Mouse (Mus musculus) MEL (cell line): ENCODE measurements around the gene Osbpl8. TPM values are rescaled to one million over a fixed set of nuclear protein-coding genes. Genes with fewer than 3 reads are reported as not detected.

Experiments used
- DNase-seq: peaks from one replicate; pipeline ENCODE4 v3.0.0; 2011; ENCODE audit warnings: low read depth, low spot score
- H3K27ac ChIP-seq: 2 replicates; pipeline ENCODE4 v1.5.1; 2012; ENCODE audit warnings: low read depth, mild to moderate bottlenecking, control low read depth, low read length, moderate library complexity; ENCODE audit not compliant: control insufficient read depth
- H3K27me3 ChIP-seq, 2 experiments: fragments of 150-350 bp in 1 of 2; sonication (generic) in 1 of 2; 2 replicates each; pipeline ENCODE4 v1.6.1; 2012; ENCODE audit warnings: low read length in 2 of 2, mild to moderate bottlenecking in 2 of 2, improper control_type of control experiment in 1 of 2, moderate library complexity in 1 of 2; ENCODE audit not compliant: insufficient read depth in 2 of 2, control insufficient read depth in 1 of 2
- H3K36me3 ChIP-seq, 2 experiments: 2 replicates each; pipeline ENCODE4 v1.6.1; 2012 to 2014; ENCODE audit warnings: low read length in 2 of 2, improper control_type of control experiment in 1 of 2, inconsistent platforms in 1 of 2, mild to moderate bottlenecking in 1 of 2; ENCODE audit not compliant: insufficient read depth in 2 of 2, control insufficient read depth in 1 of 2
- H3K4me1 ChIP-seq, 2 experiments: fragments of 150-350 bp in 1 of 2; sonication (generic) in 1 of 2; 2 replicates each; pipeline ENCODE4 v1.6.1; 2012; ENCODE audit warnings: low read length in 2 of 2, improper control_type of control experiment in 1 of 2, mild to moderate bottlenecking in 1 of 2; ENCODE audit not compliant: insufficient read depth in 2 of 2, control insufficient read depth in 1 of 2
- H3K4me3 ChIP-seq, 2 experiments: fragments of 150-350 bp in 1 of 2; sonication (generic) in 1 of 2; 2 replicates each; pipeline ENCODE4 v1.5.1; 2012; ENCODE audit warnings: low read depth in 2 of 2, low read length in 2 of 2, mild to moderate bottlenecking in 2 of 2, moderate library complexity in 2 of 2, control low read depth in 1 of 2, improper control_type of control experiment in 1 of 2; ENCODE audit not compliant: control insufficient read depth in 1 of 2, insufficient read depth in 1 of 2
- H3K79me2 ChIP-seq: 2 replicates; pipeline ENCODE4 v1.6.1; 2012; ENCODE audit warnings: mild to moderate bottlenecking, low read length, moderate library complexity; ENCODE audit not compliant: control insufficient read depth, poor library complexity, insufficient read depth
- H3K9ac ChIP-seq: 2 replicates; pipeline ENCODE4 v1.6.1; 2012; ENCODE audit warnings: low read depth, mild to moderate bottlenecking, control low read depth, low read length, moderate library complexity; ENCODE audit not compliant: control insufficient read depth, poor library complexity, severe bottlenecking
- H3K9me3 ChIP-seq: fragments of 150-350 bp; sonication (generic); replicated peaks from 2 replicates; pipeline ENCODE4 v1.6.1; 2012; ENCODE audit warnings: mild to moderate bottlenecking, low read length, improper control_type of control experiment, moderate library complexity; ENCODE audit not compliant: insufficient read depth
- BHLHE40 ChIP-seq: IDR thresholded peaks from 2 replicates; pipeline ENCODE4 v1.6.1; 2012; ENCODE audit warnings: low read depth, mild to moderate bottlenecking, inconsistent platforms, low read length, improper control_type of control experiment, borderline replicate concordance
- CHD1 ChIP-seq: IDR thresholded peaks from 2 replicates; pipeline ENCODE4 v1.6.1; 2012; ENCODE audit warnings: low read depth, mild to moderate bottlenecking, inconsistent platforms, low read length, improper control_type of control experiment
- CHD2 ChIP-seq: IDR thresholded peaks from 2 replicates; pipeline ENCODE4 v1.6.1; 2011; ENCODE audit warnings: low read length, improper control_type of control experiment
- CTCF ChIP-seq, 3 experiments: IDR thresholded peaks in 2 of 3; conservative IDR thresholded peaks in 1 of 3; 2 replicates each; pipeline ENCODE4 v1.5.1; 2011 to 2012; ENCODE audit warnings: low read length in 3 of 3, low read depth in 2 of 3, mild to moderate bottlenecking in 2 of 3, improper control_type of control experiment in 1 of 3, inconsistent platforms in 1 of 3, mixed read lengths in 1 of 3, moderate library complexity in 1 of 3; ENCODE audit not compliant: control insufficient read depth in 1 of 3, insufficient read depth in 1 of 3, poor library complexity in 1 of 3, severe bottlenecking in 1 of 3
- E2F4 ChIP-seq: IDR thresholded peaks from 2 replicates; pipeline ENCODE4 v1.6.1; 2011; ENCODE audit warnings: low read depth, low read length, improper control_type of control experiment, borderline replicate concordance
- ELF1 ChIP-seq: IDR thresholded peaks from 2 replicates; pipeline ENCODE4 v1.6.1; 2014; ENCODE audit warnings: low read depth, mild to moderate bottlenecking, inconsistent platforms, low read length, improper control_type of control experiment, moderate library complexity
- EP300 ChIP-seq, 2 experiments: IDR thresholded peaks; 2 replicates each; pipeline ENCODE4 v1.6.1; 2011; ENCODE audit warnings: improper control_type of control experiment in 2 of 2, low read length in 2 of 2, low read depth in 1 of 2, mild to moderate bottlenecking in 1 of 2
- ETS1 ChIP-seq: IDR thresholded peaks from 2 replicates; pipeline ENCODE4 v1.6.1; 2012; ENCODE audit warnings: low read depth, mild to moderate bottlenecking, inconsistent platforms, low read length, improper control_type of control experiment, moderate library complexity
- GABPA ChIP-seq: IDR thresholded peaks from 2 replicates; pipeline ENCODE4 v1.6.1; 2012; ENCODE audit warnings: low read depth, mild to moderate bottlenecking, inconsistent platforms, low read length, improper control_type of control experiment, moderate library complexity
- GATA1 ChIP-seq: IDR thresholded peaks from 2 replicates; pipeline ENCODE4 v1.6.1; 2011; ENCODE audit warnings: low read depth, low read length, improper control_type of control experiment
- HCFC1 ChIP-seq: IDR thresholded peaks from 2 replicates; pipeline ENCODE4 v1.6.1; 2012; ENCODE audit warnings: low read depth, mild to moderate bottlenecking, inconsistent platforms, low read length, improper control_type of control experiment, moderate library complexity
- JUND ChIP-seq: IDR thresholded peaks from 2 replicates; pipeline ENCODE4 v1.6.1; 2011; ENCODE audit warnings: low read depth, mild to moderate bottlenecking, improper control_type of control experiment, low read length
- KAT2A ChIP-seq: conservative IDR thresholded peaks from 2 replicates; pipeline ENCODE4 v1.6.1; 2012; ENCODE audit warnings: low read depth, low read length, improper control_type of control experiment, inconsistent platforms
- MAFK ChIP-seq: IDR thresholded peaks from 2 replicates; pipeline ENCODE4 v1.6.1; 2011; ENCODE audit warnings: low read depth, mild to moderate bottlenecking, low read length, improper control_type of control experiment, borderline replicate concordance
- MAZ ChIP-seq: IDR thresholded peaks from 2 replicates; pipeline ENCODE4 v1.6.1; 2012; ENCODE audit warnings: low read depth, mild to moderate bottlenecking, inconsistent platforms, low read length, improper control_type of control experiment
- MEF2A ChIP-seq: IDR thresholded peaks from 2 replicates; pipeline ENCODE4 v1.6.1; 2014; ENCODE audit warnings: low read depth, mild to moderate bottlenecking, inconsistent platforms, low read length, improper control_type of control experiment; ENCODE audit not compliant: poor library complexity, insufficient replicate concordance, severe bottlenecking; ENCODE audit errors: extremely low read depth
- MYB ChIP-seq: IDR thresholded peaks from 2 replicates; pipeline ENCODE4 v1.6.1; 2011; ENCODE audit warnings: mild to moderate bottlenecking, low read depth, low read length, improper control_type of control experiment
- MYC ChIP-seq: IDR thresholded peaks from 2 replicates; pipeline ENCODE4 v1.6.1; 2011; ENCODE audit warnings: low read depth, mild to moderate bottlenecking, low read length, improper control_type of control experiment, moderate library complexity
- NELFE ChIP-seq: IDR thresholded peaks from 2 replicates; pipeline ENCODE4 v1.6.1; 2011; ENCODE audit warnings: low read depth, low read length, improper control_type of control experiment
- NRF1 ChIP-seq: IDR thresholded peaks from 2 replicates; pipeline ENCODE4 v1.6.1; 2014; ENCODE audit warnings: low read depth, mild to moderate bottlenecking, inconsistent platforms, low read length, improper control_type of control experiment, moderate library complexity; ENCODE audit not compliant: poor library complexity, insufficient read depth, severe bottlenecking
- POLR2AphosphoS2 ChIP-seq: IDR thresholded peaks from 2 replicates; pipeline ENCODE4 v1.6.1; 2011; ENCODE audit warnings: low read length, improper control_type of control experiment
- POLR2AphosphoS5 ChIP-seq: IDR thresholded peaks from 2 replicates; pipeline ENCODE4 v1.6.1; 2012; ENCODE audit warnings: low read depth, borderline replicate concordance, mild to moderate bottlenecking, inconsistent platforms, low read length, moderate library complexity, mixed read lengths
- RAD21 ChIP-seq: IDR thresholded peaks from 2 replicates; pipeline ENCODE4 v1.6.1; 2011; ENCODE audit warnings: mild to moderate bottlenecking, low read depth, low read length, improper control_type of control experiment
- RCOR1 ChIP-seq: IDR thresholded peaks from 2 replicates; pipeline ENCODE4 v1.6.1; 2012; ENCODE audit warnings: low read depth, mild to moderate bottlenecking, inconsistent platforms, low read length, improper control_type of control experiment
- SIN3A ChIP-seq: IDR thresholded peaks from 2 replicates; pipeline ENCODE4 v1.6.1; 2012; ENCODE audit warnings: low read length, improper control_type of control experiment, inconsistent platforms
- SMC3 ChIP-seq: IDR thresholded peaks from 2 replicates; pipeline ENCODE4 v1.6.1; 2011; ENCODE audit warnings: low read depth, low read length, improper control_type of control experiment
- TAL1 ChIP-seq: IDR thresholded peaks from 2 replicates; pipeline ENCODE4 v1.6.1; 2012; ENCODE audit warnings: mild to moderate bottlenecking, inconsistent platforms, low read length, moderate library complexity, mixed read lengths
- TBP ChIP-seq: IDR thresholded peaks from 2 replicates; pipeline ENCODE4 v1.8.0; 2011; ENCODE audit warnings: low read depth, low read length, improper control_type of control experiment
- TCF12 ChIP-seq: IDR thresholded peaks from 2 replicates; pipeline ENCODE4 v1.6.1; 2014; ENCODE audit warnings: low read depth, mild to moderate bottlenecking, inconsistent platforms, low read length, improper control_type of control experiment, moderate library complexity
- UBTF ChIP-seq: IDR thresholded peaks from 2 replicates; pipeline ENCODE4 v1.6.1; 2012; ENCODE audit warnings: low read depth, mild to moderate bottlenecking, inconsistent platforms, low read length, improper control_type of control experiment, moderate library complexity, borderline replicate concordance; ENCODE audit not compliant: insufficient read depth
- USF1 ChIP-seq: IDR thresholded peaks from 2 replicates; pipeline ENCODE4 v1.6.1; 2014; ENCODE audit warnings: low read depth, mild to moderate bottlenecking, inconsistent platforms, low read length, improper control_type of control experiment, moderate library complexity
- USF2 ChIP-seq, 2 experiments: IDR thresholded peaks; 2 replicates each; pipeline ENCODE4 v1.6.1; 2011 to 2012; ENCODE audit warnings: improper control_type of control experiment in 2 of 2, low read length in 2 of 2, borderline replicate concordance in 1 of 2, inconsistent platforms in 1 of 2, low read depth in 1 of 2, mild to moderate bottlenecking in 1 of 2; ENCODE audit not compliant: insufficient read depth in 1 of 2
- ZC3H11A ChIP-seq: IDR thresholded peaks from 2 replicates; pipeline ENCODE4 v1.6.1; 2012; ENCODE audit warnings: low read depth, mild to moderate bottlenecking, inconsistent platforms, low read length, improper control_type of control experiment
- ZKSCAN1 ChIP-seq: IDR thresholded peaks from 2 replicates; pipeline ENCODE4 v1.6.1; 2012; ENCODE audit warnings: low read depth, mild to moderate bottlenecking, inconsistent platforms, low read length, improper control_type of control experiment, moderate library complexity
- ZMIZ1 ChIP-seq: IDR thresholded peaks from 2 replicates; pipeline ENCODE4 v1.6.1; 2012; ENCODE audit warnings: low read depth, mild to moderate bottlenecking, inconsistent platforms, low read length, improper control_type of control experiment, moderate library complexity
- ZNF384 ChIP-seq: IDR thresholded peaks from 2 replicates; pipeline ENCODE4 v1.6.1; 2012; ENCODE audit warnings: low read depth, mild to moderate bottlenecking, inconsistent platforms, low read length, improper control_type of control experiment
- polyA plus RNA-seq, 2 experiments: library from polyadenylated mRNA; stranded (reverse) in 1 of 2; unstranded in 1 of 2; fragments of >175 nt in 1 of 2; fragments of >200 nt in 1 of 2; gene quantifications; 2 replicates each; pipeline versions ENCODE4 v1.2.1 to v1.2.4; 2012; ENCODE audit warnings: low replicate concordance in 2 of 2, low read depth in 1 of 2; ENCODE audit not compliant: insufficient read length in 2 of 2, insufficient read depth in 1 of 2, missing spikeins in 1 of 2
- total RNA-seq: library from RNA; depleted of rRNA; stranded (reverse); fragments of 300-350 nt; gene quantifications from 2 replicates; pipeline ENCODE4 v1.2.3, GENCODE M21; 2012

Gene Osbpl8
- total and polyA plus RNA-seq, 3 experiments, result 26.2 to 44.8 (median 33.4) TPM

DNA sequence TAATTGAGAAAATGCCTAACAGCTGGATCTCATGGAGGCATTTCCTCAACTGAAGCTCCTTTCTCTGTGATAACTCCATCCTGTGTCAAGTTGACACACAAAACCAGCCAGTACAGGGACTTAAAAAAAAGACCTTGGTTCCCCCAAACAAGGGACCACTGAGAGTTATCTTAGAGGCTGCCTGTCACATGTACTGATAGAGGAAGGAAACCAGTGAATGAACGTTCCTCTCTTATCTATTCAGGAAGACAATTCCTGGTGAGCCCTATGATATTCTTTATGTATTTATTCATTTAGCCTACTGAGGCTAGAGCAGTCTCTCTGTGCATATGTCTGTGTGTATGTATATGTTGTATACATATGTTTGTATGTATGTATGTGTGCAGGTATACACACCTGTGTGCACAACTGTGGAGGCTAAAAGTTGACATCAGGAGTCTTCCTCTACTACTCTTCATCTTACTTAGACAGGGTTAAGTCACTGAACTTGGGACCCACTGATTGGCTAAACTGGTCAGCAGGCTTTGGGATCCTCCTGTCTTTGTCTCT, 39.7 kb upstream of the Osbpl8 start:
- peaks cover 1% of the 10 kb centered on the region; the same call in 1 of the 2 replicates for H3K79me2 ChIP-seq
- H3K4me3 ChIP-seq, result peak overlapping the region in 1 of 2 experiments; percentile 2; a peak in 1 of 4 replicates
- DNase-seq, result peak; percentile 87
- H3K36me3 ChIP-seq, result peaks cover 0 to 33% of the 10 kb centered on the region in 2 experiments; a peak in 2 of 4 replicates
- no peaks in the 10 kb centered on the region for H3K27me3 ChIP-seq
- H3K27ac ChIP-seq, result peak overlapping the region; percentile 95
- peak overlapping the region; percentile 15; the same call in 1 of the 2 replicates for H3K9ac ChIP-seq
- peaks cover 30 to 48% of the 10 kb centered on the region in 2 experiments for H3K4me1 ChIP-seq
- no peaks in the 10 kb centered on the region for H3K9me3 ChIP-seq
- TF ChIP-seq RCOR1 (peak; percentile 78), GATA1 (peak; percentile 98), UBTF (no peak), MEF2A (no peak), TAL1 (peak; percentile 31; the same call in 1 of the 2 replicates), TCF12 (peak; percentile 89), CHD1 (no peak), ZMIZ1 (peak; percentile 83), CHD2 (no peak; the same call in 1 of the 2 replicates), POLR2AphosphoS2 (no peak), USF2 (IDR thresholded peaks at IDR 0.05; ENCODE audit: borderline replicate concordance in 1 of 2, insufficient read depth in 1 of 2, low read depth in 1 of 2, low read length in 2 of 2) (no peak), USF1 (peak; percentile 80), NELFE (peak; percentile 64), ZNF384 (peak; percentile 88), SIN3A (peak; percentile 85), MYB (peak; percentile 95), ELF1 (peak; percentile 90), RAD21 (no peak), HCFC1 (peak; percentile 46; the same call in 1 of the 2 replicates), SMC3 (no peak), ZKSCAN1 (no peak), CTCF (IDR thresholded peaks at IDR 0.05 in 2 of 3, conservative IDR thresholded peaks at IDR 0.05 in 1 of 3; ENCODE audit: control insufficient read depth in 1 of 3, insufficient read depth in 1 of 3, low read depth in 2 of 3, low read length in 3 of 3, poor library complexity in 1 of 3, severe bottlenecking in 1 of 3) (no peak), GABPA (no peak), MYC (peak; percentile 91), POLR2AphosphoS5 (no peak), ZC3H11A (no peak), NRF1 (no peak), KAT2A (no peak), E2F4 (no peak), BHLHE40 (peak; percentile 65; the same call in 1 of the 2 replicates), JUND (no peak), EP300 (IDR thresholded peaks at IDR 0.05; ENCODE audit: low read depth in 1 of 2, low read length in 2 of 2) (peak; percentile 95 to 96), MAZ (no peak), MAFK (no peak; the same call in 1 of the 2 replicates), TBP (peak; percentile 61), ETS1 (peak; percentile 95)
